Mouse (Mus musculus): ENCODE data around the gene Dhx36.

Dhx36 gene

DNA sequence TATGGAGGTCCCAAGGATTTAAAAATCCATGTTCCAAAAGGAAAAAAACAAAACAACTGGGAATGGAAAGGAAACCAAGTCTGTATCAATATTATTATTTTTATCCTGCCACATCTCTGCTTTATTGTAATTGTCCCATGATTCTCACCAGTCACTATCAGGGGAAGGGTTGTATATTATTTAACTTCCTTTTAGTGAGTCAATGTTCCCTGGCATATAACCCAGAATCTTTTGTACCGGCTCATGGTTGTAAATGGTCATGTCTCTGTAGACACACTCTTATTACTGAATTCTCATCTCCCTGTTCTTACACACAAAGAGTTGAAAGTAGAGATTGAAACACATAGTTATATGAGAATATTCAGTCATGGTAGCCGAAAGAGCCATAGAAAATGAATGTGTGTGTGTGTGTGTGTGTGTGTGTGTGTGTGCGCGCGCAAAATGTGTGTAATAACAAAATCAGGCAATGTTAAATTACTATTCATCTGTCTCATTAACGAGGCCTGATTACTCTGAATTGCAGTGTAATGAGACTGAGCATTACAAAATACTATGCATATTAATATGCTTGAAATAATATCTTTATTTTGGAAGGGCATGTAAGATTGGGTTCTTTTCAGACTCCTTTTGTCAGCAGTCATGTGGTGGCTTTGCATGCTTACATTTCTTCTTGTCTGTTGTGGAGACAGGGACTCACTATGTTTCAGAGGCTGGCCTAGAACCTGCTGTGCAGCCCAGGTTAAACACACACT lies 88.2 kb downstream of the Dhx36 start:
- DNase-seq (ENCODE audit: low spot score in 2 of 2), result no peak
